ENCODE assay signal across 21 mouse cellular contexts in the genomic region with DNA sequence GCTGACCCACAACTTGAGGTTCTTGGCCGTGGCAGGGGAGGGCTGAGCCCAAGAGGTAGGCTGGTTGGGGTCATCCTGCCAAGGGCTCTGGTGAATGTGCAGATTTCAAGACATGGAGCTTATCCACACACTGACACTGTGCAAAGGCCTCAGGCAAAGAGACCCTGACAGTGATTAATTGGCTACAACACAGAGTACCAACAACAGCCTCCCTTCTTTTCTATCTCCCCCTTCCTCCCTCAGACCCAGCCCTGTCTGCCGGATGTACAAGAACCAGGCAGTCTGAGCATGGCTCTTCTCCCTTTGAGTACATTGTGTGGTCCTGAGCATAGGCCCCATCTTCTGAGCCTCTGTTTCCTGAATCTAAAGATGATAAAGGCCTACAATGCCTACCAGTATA.
A peak's percentile ranks its signal among the peaks of the same experiment; 100 is the strongest.
DNase-seq lines count a peak whose midpoint lies in the region; ATAC-seq and TF ChIP-seq lines count a peak whose summit lies in the region.
"Had no signal": no experiment of that assay in that cellular context is flagged by ENCODE, and none has a peak within 500 bp of the region (broad histone marks: within the 10 kb centered on the region; RNA-seq: fewer than 3 reads in every experiment).

No protein-coding gene starts in this region.

- H3K4me3 ChIP-seq in kidney, postnatal 0 days (replicated peaks; ENCODE audit: low read depth, low read length): no peak overlapping the region
- H3K4me3 ChIP-seq: embryonic facial prominence, embryonic 15.5 days; gastrocnemius, adult 2 months had no signal

- no peak overlapping the region for H3K9ac ChIP-seq in kidney, postnatal 0 days (ENCODE audit: low read depth, low read length)
- H3K9ac ChIP-seq: embryonic facial prominence, embryonic 15.5 days; liver, embryonic 14.5 days had no signal

- no peak overlapping the region for H3K27ac ChIP-seq in kidney, postnatal 0 days
- H3K27ac ChIP-seq: embryonic facial prominence, embryonic 15.5 days; gastrocnemius, adult 2 months; liver, embryonic 14.5 days had no signal

- H3K4me2 ChIP-seq in kidney, postnatal 0 days (ENCODE audit: low read length): no peak overlapping the region
- H3K4me2 ChIP-seq: embryonic facial prominence, embryonic 15.5 days had no signal

- no peaks in the 10 kb centered on the region for H3K27me3 ChIP-seq in kidney, postnatal 0 days (ENCODE audit: insufficient read depth, low read length)
- H3K27me3 ChIP-seq: embryonic facial prominence, embryonic 15.5 days; Patski had no signal

- no peaks in the 10 kb centered on the region for H3K36me3 ChIP-seq in kidney, postnatal 0 days (ENCODE audit: insufficient read depth, low read length)
- H3K36me3 ChIP-seq: embryonic facial prominence, embryonic 15.5 days had no signal

- no peaks in the 10 kb centered on the region for H3K4me1 ChIP-seq in kidney, postnatal 0 days (replicated peaks; ENCODE audit: insufficient read depth, low read length)

- WGBS in kidney, postnatal 0 days: 53% methylated on average over 2 of the region's 2 CpGs

- peak; percentile 49 for DNase-seq in kidney, postnatal 0 days (ENCODE audit: low spot score)
- no peak for DNase-seq in kidney, adult 18-20 months
- DNase-seq in embryo, embryonic 10 days (ENCODE audit: low spot score): peak; percentile 66
- DNase-seq in forelimb bud, embryonic 11.5 days (ENCODE audit: low read depth, low spot score): peak; percentile 11
- DNase-seq in mesoderm, embryonic 11.5 days (ENCODE audit: low read depth, low spot score): peak; percentile 62
- no peak for DNase-seq in heart, adult 18-20 months
- DNase-seq: adrenal gland, postnatal 36 days; cerebellum, postnatal 14 days; gastrocnemius, adult 2 months; heart, postnatal 14 days; kidney, postnatal 4 days; lung, postnatal 10 days; right cerebral cortex, adult 18-20 months; spleen, adult 18-20 months; thymus, postnatal 25 days had no signal

- TF ChIP-seq CTCF in kidney, postnatal 0 days (IDR thresholded peaks at IDR 0.05; ENCODE audit: low read depth): no peak

- ATAC-seq in kidney, postnatal 0 days (replicated peaks; ENCODE audit: low FRiP score, low read depth): no peak
- ATAC-seq in frontal cortex, adult (ENCODE audit: low TSS enrichment): no peak
- ATAC-seq: forebrain, embryonic 14.5 days; intestine, postnatal 0 days; Patski had no signal

- H3K9me3 ChIP-seq in kidney, postnatal 0 days (replicated peaks; ENCODE audit: low read length): no peaks in the 10 kb centered on the region
- H3K9me3 ChIP-seq: embryonic facial prominence, embryonic 15.5 days had no signal

Comparison
In these comparisons a context has a peak if more than half of its experiments do, and no peak if none do; other contexts are left out.
1. DNase-seq: peak in kidney, postnatal 0 days (single experiment), embryo, embryonic 10 days (single experiment), forelimb bud, embryonic 11.5 days (single experiment) and mesoderm, embryonic 11.5 days (single experiment); none in kidney, adult 18-20 months (single experiment) and heart, adult 18-20 months (0 of 2).